Mouse (Mus musculus): ENCODE results near the gene Dclre1a.
"Not testable (repeated sequence)": the region's sequence is repeated elsewhere in the genome, so short reads cannot be mapped to it uniquely, and the experiment has no call there.

Dclre1a gene

GRCm38 (mm10) chr19:56548230-56549032, 409 bp upstream of the Dclre1a start, which contains the start of gene Nhlrc2:
Gene Nhlrc2 (plus strand): TSS chr19:56548261.
- peak; percentile 66 for DNase-seq (ENCODE audit: low read depth)

DNA sequence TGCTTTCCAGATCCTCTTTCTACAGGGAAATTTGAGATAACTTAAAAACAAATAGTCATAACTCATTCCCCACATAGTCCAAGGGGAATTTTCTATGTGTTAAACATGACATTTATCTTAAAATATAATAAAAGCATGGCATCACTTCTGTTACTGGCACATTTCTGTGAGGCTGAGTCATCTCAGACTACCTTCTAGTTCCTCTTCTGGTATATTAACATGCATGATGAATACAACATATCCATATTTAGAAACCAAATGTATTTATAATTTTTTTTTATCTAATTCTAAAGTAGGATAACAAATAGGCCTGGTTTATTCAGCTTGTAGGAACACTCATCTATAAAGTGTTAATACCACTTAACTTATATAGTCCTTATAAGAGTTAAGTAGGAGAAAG, 2.0 kb downstream of the Dclre1a start:
- DNase-seq (ENCODE audit: low read depth), result no peak

- no peak for DNase-seq (ENCODE audit: low read depth)
Measured at GRCm38 (mm10) chr19:56544681-56545388, 3.2 kb downstream of the Dclre1a start.

DNA sequence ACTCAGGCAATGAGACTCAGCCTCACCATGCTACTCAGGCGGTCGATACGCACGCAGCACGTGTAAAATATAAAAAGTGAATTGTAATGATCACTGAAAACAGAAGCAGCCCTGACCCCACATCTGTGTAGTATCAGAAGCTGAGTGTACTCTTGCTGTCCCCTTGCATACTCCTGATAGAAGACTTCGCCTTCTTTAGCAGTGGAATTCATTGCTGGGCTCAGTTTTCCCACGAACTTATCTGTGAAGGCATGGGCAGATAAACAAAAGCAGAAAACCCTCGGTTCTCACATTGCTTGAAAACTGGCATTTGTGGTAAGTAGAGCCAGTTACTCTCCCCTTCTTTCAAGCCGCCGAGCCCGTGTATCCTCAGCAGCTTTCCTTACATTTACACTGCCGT, 4.7 kb downstream of the Dclre1a start:
- no peak for DNase-seq (ENCODE audit: low read depth)

DNA sequence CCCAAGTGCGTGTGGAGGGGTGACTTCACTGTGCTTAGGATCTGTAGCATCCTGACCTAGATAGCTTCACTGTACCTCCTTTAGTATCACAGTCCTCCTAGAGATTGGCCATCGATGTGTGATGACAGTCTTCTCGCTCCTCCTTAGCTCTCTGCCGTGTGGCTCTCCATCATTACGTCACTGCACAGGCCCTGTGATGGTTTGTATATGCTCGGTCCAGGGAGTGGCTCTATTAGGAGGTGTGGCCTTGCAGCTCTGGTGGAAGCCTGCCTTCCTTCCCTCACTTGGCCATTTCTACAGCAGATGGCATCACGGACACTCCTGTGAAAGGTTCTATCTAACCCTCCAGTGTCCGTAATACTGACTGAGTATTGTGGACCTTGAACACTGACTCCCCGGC, 12.3 kb downstream of the Dclre1a start:
- no peak for DNase-seq (ENCODE audit: low read depth)

GRCm38 (mm10) chr19:56535064-56535463, 13.0 kb downstream of the Dclre1a start:
- no peak for DNase-seq (ENCODE audit: low read depth)

DNA sequence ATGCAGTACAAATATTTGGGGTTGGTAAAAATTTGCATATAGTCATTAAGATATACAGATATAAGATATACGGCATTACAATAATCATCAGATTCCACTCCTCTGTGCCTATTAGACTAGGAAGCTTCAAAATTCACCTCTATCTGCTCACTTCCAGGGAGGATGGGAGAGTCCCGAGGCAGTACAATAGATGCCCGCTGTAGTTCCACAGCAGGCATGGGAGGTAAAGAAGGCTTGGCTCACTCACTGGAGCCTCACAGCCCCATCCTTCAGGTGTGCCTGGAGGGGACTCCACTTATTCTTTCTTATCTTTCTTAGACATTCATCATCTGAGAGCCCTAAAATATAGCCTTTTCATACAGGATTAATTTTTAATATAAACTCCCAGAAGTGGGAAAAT, 13.7 kb downstream of the Dclre1a start:
- DNase-seq (ENCODE audit: low read depth), result no peak

- DNase-seq (ENCODE audit: low read depth), result no peak
Measured at GRCm38 (mm10) chr19:56533291-56534071, 14.5 kb downstream of the Dclre1a start.

- DNase-seq (ENCODE audit: low read depth), result no peak
Measured at GRCm38 (mm10) chr19:56531251-56531650, 16.8 kb downstream of the Dclre1a start.

DNA sequence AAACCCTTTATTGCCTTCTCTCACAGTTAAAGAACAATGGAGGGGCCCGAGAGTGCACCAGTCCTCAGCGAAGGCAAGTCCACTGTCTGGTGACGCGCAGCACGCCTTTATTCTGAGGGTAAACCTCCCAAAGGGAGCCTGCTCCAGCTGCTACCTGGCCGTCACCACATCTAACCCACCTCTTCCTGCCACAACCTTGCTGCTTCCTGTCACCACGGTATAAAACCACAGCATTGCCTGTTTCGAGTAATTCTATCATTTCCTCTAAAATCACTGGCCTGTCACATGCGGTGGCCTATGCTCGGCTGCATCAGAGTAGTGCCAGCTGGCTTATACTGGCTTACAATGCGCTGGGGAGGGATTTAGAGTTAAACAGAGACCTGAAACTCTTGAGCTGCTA, 17.5 kb downstream of the Dclre1a start:
- not testable (repeated sequence) for DNase-seq (ENCODE audit: low read depth)

GRCm38 (mm10) chr19:56519408-56519807, 28.6 kb downstream of the Dclre1a start:
- not testable (repeated sequence) for DNase-seq (ENCODE audit: low read depth)

GRCm38 (mm10) chr19:56513527-56513926, 34.5 kb downstream of the Dclre1a start:
- not testable (repeated sequence) for DNase-seq (ENCODE audit: low read depth)

DNA sequence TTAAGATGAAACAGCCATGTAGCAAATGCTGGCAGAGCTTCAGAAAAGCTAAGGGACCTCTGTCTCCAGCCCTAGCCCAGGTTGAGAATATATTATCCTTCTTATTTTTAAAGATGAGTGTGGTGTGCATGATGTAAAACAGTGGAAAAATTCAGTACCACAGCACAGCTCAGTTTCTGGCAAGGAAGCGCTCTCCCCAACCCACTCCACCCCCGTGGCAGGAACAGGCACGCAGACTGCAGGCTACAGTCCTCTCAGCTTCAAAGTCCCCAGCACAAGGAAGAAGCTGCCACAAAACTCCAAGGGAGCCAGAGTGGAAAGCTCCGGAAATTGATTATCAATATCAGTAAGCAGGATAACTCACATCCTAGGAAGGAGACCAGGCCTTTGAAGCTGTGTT, 36.8 kb downstream of the Dclre1a start:
- DNase-seq (ENCODE audit: low read depth), result not testable (repeated sequence)

- DNase-seq (ENCODE audit: low read depth), result not testable (repeated sequence)
Measured at GRCm38 (mm10) chr19:56503525-56503924, 44.5 kb downstream of the Dclre1a start.

DNA sequence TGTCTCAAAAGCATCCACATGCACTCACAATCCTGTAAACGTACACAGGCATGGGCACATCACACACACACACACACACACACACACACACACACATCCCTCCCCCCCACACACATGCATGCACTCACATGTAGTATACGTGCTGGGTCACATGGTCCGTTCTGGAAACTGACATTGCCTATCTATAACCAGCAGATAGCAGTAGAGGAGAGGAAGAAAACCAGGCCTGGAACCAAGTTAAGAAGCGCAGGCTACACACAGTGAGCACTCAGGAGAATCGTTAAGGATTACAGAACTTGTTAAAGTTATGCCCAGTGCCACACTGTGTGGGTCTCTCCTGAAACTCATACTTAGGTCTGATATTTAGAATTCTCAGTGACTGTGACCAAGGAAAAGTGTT, 45.0 kb downstream of the Dclre1a start:
- not testable (repeated sequence) for DNase-seq (ENCODE audit: low read depth)

DNA sequence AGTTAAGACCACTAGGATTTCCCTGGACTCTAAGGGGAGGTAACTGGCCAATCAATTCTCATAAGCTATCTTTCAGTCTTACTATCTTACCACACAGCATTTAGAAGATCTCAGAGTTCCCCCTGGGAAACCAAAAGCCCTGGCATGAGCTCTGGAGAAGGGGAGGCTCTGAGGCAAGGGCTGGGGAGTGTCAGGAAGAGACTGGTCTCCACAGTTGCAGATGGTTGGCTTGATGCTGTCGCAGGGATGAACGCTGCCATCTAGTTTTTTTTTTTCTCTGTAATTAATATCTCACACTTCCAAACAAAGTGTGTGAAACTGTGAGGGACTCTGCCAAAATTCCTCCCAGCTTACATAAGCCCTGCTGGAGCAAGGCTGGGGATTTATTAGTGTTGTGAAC, 53.9 kb downstream of the Dclre1a start:
- DNase-seq (ENCODE audit: low read depth), result not testable (repeated sequence)

DNA sequence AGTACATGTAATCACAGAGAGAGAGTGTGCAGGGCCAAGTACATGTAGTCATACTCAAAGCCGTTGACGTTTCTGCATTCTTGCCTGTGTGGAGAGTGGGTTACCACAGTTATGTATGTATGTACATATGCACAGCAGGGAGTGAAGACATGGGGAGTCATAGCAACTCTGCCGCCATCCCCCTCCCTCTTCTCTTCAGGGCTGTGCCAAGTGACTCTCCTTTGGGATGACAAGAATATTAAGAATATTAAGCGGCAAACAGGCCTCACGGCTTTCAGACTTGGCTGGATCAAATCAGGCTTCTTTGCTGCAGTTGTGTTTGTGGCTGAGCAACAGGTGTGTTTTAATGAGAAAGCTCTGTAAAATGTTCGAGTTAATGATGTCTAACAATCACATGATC, 58.4 kb downstream of the Dclre1a start:
- no peak for DNase-seq (ENCODE audit: low read depth)

GRCm38 (mm10) chr19:56487339-56487738, 60.7 kb downstream of the Dclre1a start:
- DNase-seq (ENCODE audit: low read depth), result no peak

DNA sequence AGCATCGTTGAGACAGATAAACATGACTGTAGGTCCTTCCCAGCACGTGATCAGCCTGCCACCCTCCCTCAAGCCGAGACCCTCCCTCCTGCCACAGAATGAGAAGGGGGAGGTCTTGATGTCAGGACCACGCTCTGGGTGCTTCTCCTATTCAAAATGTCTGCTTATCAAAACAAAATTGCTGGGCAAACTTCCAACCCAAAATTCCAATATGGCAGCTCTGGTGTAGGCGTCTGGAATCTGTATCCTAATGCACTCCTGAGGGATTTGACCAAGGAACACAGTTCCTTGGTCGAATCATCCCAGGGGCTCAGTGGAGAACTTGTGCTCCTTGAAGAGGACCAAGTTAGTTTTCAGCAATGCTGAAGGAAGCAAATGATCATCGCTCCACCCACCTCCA, 61.1 kb downstream of the Dclre1a start:
- no peak for DNase-seq (ENCODE audit: low read depth)

DNA sequence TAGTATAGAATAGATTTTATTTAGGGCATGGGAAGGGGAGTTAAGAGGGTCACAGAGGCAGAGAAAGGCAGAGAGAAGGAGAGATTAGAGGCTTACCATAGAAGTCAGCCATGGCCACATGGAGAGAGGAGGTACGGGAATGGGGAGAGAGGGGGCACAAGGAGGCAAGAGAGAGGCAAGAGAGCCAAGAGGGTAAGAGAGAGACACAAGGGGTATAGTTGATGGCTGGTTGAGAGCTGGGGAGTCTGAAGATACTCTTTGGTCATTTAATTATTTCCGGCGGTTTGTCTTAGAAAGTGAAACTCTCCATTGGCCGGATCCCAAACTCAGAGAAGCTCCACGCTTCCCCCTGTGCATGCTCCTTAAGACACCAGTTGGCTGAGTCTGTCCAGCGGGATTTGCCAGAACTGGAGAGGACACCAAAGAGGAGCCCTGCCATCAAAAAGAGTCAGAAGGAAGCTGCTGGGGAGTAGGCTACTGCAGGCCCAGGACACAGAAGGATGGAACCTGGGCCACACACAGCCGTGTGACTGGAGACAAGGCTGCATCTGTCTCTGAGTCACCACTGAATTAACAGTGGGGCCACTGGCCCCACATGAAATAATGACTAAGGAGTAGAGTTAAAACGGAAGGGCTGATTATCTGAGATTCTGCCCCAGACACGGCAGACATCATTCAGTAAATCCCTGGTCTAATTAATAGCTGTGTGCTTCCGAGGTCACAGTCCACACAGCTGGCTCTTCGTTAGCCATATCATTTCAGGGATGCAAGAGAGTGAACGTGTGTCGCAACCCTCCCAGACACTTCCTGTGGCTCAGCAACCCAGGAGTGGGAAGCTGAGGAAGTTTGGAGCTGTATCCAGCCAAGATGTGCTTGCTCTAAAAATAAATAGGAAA, 62.4 kb downstream of the Dclre1a start:
- no peak for DNase-seq (ENCODE audit: low read depth)

DNA sequence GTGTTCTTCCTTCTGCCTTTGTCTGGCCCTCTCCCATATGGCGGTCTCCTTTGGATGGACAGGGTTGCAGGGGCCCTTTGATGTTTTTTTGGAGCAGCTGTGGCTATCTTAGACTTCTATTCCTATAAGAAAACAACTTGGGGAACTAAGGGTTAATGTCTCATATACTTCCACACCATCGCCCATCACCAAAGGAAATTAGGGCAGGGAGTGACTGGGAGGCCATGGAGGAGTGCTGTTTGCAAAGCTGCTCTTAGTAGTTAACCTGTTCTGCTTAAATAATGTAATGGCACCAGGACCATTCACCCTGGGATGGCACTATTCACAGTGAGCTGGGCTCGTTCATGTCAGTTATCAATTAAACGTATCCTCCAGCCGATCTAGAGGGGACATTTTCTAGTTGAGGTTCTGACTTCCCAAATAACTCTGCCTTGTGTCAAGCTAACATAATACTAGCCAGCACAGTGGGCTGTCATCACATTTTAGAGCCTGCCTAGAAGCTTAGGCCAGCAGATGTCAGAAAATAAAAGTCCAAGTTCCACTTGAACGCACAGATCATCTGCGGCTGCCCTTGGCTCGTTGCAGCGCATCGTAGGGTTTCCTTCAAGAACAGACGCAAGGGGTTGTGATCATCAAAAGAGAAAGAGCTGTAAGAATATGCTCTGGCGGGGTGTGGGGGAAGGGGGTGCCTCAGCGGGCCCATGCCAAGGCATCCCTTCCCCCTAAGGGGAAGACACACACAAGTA, 63.2 kb downstream of the Dclre1a start:
- no peak for DNase-seq (ENCODE audit: low read depth)
